Mouse (Mus musculus): ENCODE results near the gene Omp. TPM values are rescaled to one million over a fixed set of nuclear protein-coding genes. Genes with fewer than 3 reads are reported as not detected.

Omp gene
- polyA plus RNA-seq, 1 experiment from 2014 or later, result 0.89 TPM

GRCm38 (mm10) chr7:98149802-98150201, 4.5 kb upstream of the Omp start:
- Histone ChIP-seq H3K36me3 (peaks cover 83% of the 10 kb centered on the region), H3K27ac (0 out of 2 replicates have a peak overlapping the region, but pooled peaks have one; percentile 10), H3K4me3 (no peak overlapping the region), H3K27me3 (replicated peaks) (no peaks in the 10 kb centered on the region), H3K4me2 (no peak overlapping the region), H3K9ac (no peak overlapping the region), H3K9me3 (replicated peaks) (no peaks in the 10 kb centered on the region), H3K4me1 (peaks cover 64% of the 10 kb centered on the region)
- ATAC-seq, result 0 out of 2 replicates have a peak, but pooled peaks have one; percentile 4
- 50% methylated on average over 3 of the region's 3 CpGs for WGBS (ENCODE audit: insufficient replicate concordance)

- no peak overlapping the region for H3K9ac ChIP-seq
- H3K36me3 ChIP-seq, result peaks cover 85% of the 10 kb centered on the region
Observed at GRCm38 (mm10) chr7:98148721-98149407, 3.6 kb upstream of the Omp start.

GRCm38 (mm10) chr7:98147766-98148165, 2.5 kb upstream of the Omp start:
- Histone ChIP-seq H3K4me2 (no peak overlapping the region), H3K36me3 (peaks cover 90% of the 10 kb centered on the region), H3K27ac (no peak overlapping the region), H3K9ac (no peak overlapping the region), H3K9me3 (replicated peaks) (no peaks in the 10 kb centered on the region), H3K4me3 (no peak overlapping the region), H3K27me3 (replicated peaks) (no peaks in the 10 kb centered on the region), H3K4me1 (peaks cover 63% of the 10 kb centered on the region)
- no peak for ATAC-seq
- WGBS (ENCODE audit: insufficient replicate concordance), result 85% methylated on average over 8 of the region's 8 CpGs

More at GRCm38 (mm10) chr7:98148721-98149407, 3.6 kb upstream of the Omp start:
- no peak for ATAC-seq
- H3K27ac ChIP-seq, result no peak overlapping the region
- H3K4me2 ChIP-seq, result no peak overlapping the region
- no peaks in the 10 kb centered on the region for H3K27me3 ChIP-seq (replicated peaks)
- no peaks in the 10 kb centered on the region for H3K9me3 ChIP-seq (replicated peaks)
- H3K4me3 ChIP-seq, result no peak overlapping the region
- peaks cover 58% of the 10 kb centered on the region for H3K4me1 ChIP-seq
- 74% methylated on average over 10 of the region's 10 CpGs for WGBS (ENCODE audit: insufficient replicate concordance)

GRCm38 (mm10) chr7:98146447-98146845, 1.1 kb upstream of the Omp start:
- Histone ChIP-seq H3K36me3 (peaks cover 81% of the 10 kb centered on the region), H3K4me1 (peaks cover 65% of the 10 kb centered on the region), H3K4me3 (no peak overlapping the region), H3K9ac (no peak overlapping the region), H3K4me2 (no peak overlapping the region), H3K9me3 (replicated peaks) (no peaks in the 10 kb centered on the region), H3K27ac (no peak overlapping the region), H3K27me3 (replicated peaks) (no peaks in the 10 kb centered on the region)
- ATAC-seq, result no peak
- 78% methylated on average over 8 of the region's 8 CpGs for WGBS (ENCODE audit: insufficient replicate concordance)

- no peak for ATAC-seq
- H3K4me2 ChIP-seq, result no peak overlapping the region
- WGBS (ENCODE audit: insufficient replicate concordance), result 83% methylated on average over 12 of the region's 12 CpGs
Observed at GRCm38 (mm10) chr7:98145842-98146446, 642 bp upstream of the Omp start.

GRCm38 (mm10) chr7:98142648-98143047, 2.7 kb downstream of the Omp start:
- Histone ChIP-seq H3K4me2 (no peak overlapping the region), H3K27me3 (replicated peaks) (no peaks in the 10 kb centered on the region), H3K4me1 (peaks cover 70% of the 10 kb centered on the region), H3K36me3 (peaks cover 63% of the 10 kb centered on the region), H3K4me3 (no peak overlapping the region), H3K9ac (no peak overlapping the region), H3K27ac (no peak overlapping the region), H3K9me3 (replicated peaks) (no peaks in the 10 kb centered on the region)
- WGBS (ENCODE audit: insufficient replicate concordance), result 84% methylated on average over 3 of the region's 3 CpGs
- no peak for ATAC-seq

More at GRCm38 (mm10) chr7:98145842-98146446, 642 bp upstream of the Omp start:
- peaks cover 65% of the 10 kb centered on the region for H3K4me1 ChIP-seq
- H3K9me3 ChIP-seq (replicated peaks), result no peaks in the 10 kb centered on the region
- no peak overlapping the region for H3K9ac ChIP-seq
- no peak overlapping the region for H3K27ac ChIP-seq
- H3K27me3 ChIP-seq (replicated peaks), result no peaks in the 10 kb centered on the region
- H3K4me3 ChIP-seq, result no peak overlapping the region
- H3K36me3 ChIP-seq, result peaks cover 76% of the 10 kb centered on the region

- no peaks in the 10 kb centered on the region for H3K9me3 ChIP-seq (replicated peaks)
- H3K27ac ChIP-seq, result no peak overlapping the region
- H3K36me3 ChIP-seq, result peaks cover 62% of the 10 kb centered on the region
- WGBS (ENCODE audit: insufficient replicate concordance), result 79% methylated on average over 8 of the region's 8 CpGs
- no peak for ATAC-seq
- H3K4me1 ChIP-seq, result peaks cover 71% of the 10 kb centered on the region
- no peaks in the 10 kb centered on the region for H3K27me3 ChIP-seq (replicated peaks)
- no peak overlapping the region for H3K4me3 ChIP-seq
- H3K4me2 ChIP-seq, result no peak overlapping the region
- no peak overlapping the region for H3K9ac ChIP-seq
Observed at GRCm38 (mm10) chr7:98142247-98142646, 3.1 kb downstream of the Omp start.

- H3K4me1 ChIP-seq, result peaks cover 71% of the 10 kb centered on the region
- H3K4me2 ChIP-seq, result peak overlapping the region; percentile 10; the same call in 1 of the 2 replicates
- 72% methylated on average over 3 of the region's 3 CpGs for WGBS (ENCODE audit: insufficient replicate concordance)
Observed at GRCm38 (mm10) chr7:98141206-98141605, 4.1 kb downstream of the Omp start.

GRCm38 (mm10) chr7:98140597-98140996, 4.7 kb downstream of the Omp start:
- ATAC-seq, result peak; percentile 80
- H3K4me1 ChIP-seq, result peaks cover 66% of the 10 kb centered on the region

More at GRCm38 (mm10) chr7:98141206-98141605, 4.1 kb downstream of the Omp start:
- H3K9ac ChIP-seq, result no peak overlapping the region
- peak; percentile 33; the same call in 1 of the 2 replicates for ATAC-seq
- H3K4me3 ChIP-seq, result no peak overlapping the region
- H3K27me3 ChIP-seq (replicated peaks), result no peaks in the 10 kb centered on the region
- H3K27ac ChIP-seq, result no peak overlapping the region
- no peaks in the 10 kb centered on the region for H3K9me3 ChIP-seq (replicated peaks)
- H3K36me3 ChIP-seq, result peaks cover 54% of the 10 kb centered on the region

GRCm38 (mm10) chr7:98139216-98139615, 6.1 kb downstream of the Omp start:
- Histone ChIP-seq H3K4me1 (peaks cover 60% of the 10 kb centered on the region), H3K36me3 (peaks cover 50% of the 10 kb centered on the region), H3K27ac (no peak overlapping the region), H3K4me3 (no peak overlapping the region), H3K9me3 (replicated peaks) (no peaks in the 10 kb centered on the region), H3K9ac (no peak overlapping the region), H3K27me3 (replicated peaks) (no peaks in the 10 kb centered on the region), H3K4me2 (no peak overlapping the region)
- WGBS (ENCODE audit: insufficient replicate concordance), result 28% methylated on average over 9 of the region's 9 CpGs
- ATAC-seq, result no peak

More at GRCm38 (mm10) chr7:98140597-98140996, 4.7 kb downstream of the Omp start:
- peak overlapping the region; percentile 59 for H3K27ac ChIP-seq
- peak overlapping the region; percentile 10; the same call in 1 of the 2 replicates for H3K4me2 ChIP-seq
- H3K36me3 ChIP-seq, result peaks cover 54% of the 10 kb centered on the region
- no peak overlapping the region for H3K9ac ChIP-seq
- WGBS (ENCODE audit: insufficient replicate concordance), result 4% methylated on average over 2 of the region's 2 CpGs
- H3K4me3 ChIP-seq, result no peak overlapping the region
- H3K9me3 ChIP-seq (replicated peaks), result no peaks in the 10 kb centered on the region
- H3K27me3 ChIP-seq (replicated peaks), result no peaks in the 10 kb centered on the region

GRCm38 (mm10) chr7:98137995-98138394, 7.3 kb downstream of the Omp start:
- H3K36me3 ChIP-seq, result peaks cover 40% of the 10 kb centered on the region
- ATAC-seq, result no peak
- H3K9me3 ChIP-seq (replicated peaks), result no peaks in the 10 kb centered on the region
- H3K4me2 ChIP-seq, result no peak overlapping the region
- no peaks in the 10 kb centered on the region for H3K27me3 ChIP-seq (replicated peaks)
- peaks cover 55% of the 10 kb centered on the region for H3K4me1 ChIP-seq
- no peak overlapping the region for H3K9ac ChIP-seq
- no peak overlapping the region for H3K4me3 ChIP-seq
- no peak overlapping the region for H3K27ac ChIP-seq
- WGBS (ENCODE audit: insufficient replicate concordance), result 75% methylated on average over 2 of the region's 2 CpGs

GRCm38 (mm10) chr7:98137583-98137982, 7.7 kb downstream of the Omp start:
- peaks cover 43% of the 10 kb centered on the region for H3K36me3 ChIP-seq
- H3K4me3 ChIP-seq, result no peak overlapping the region
- 60% methylated on average over 3 of the region's 3 CpGs for WGBS (ENCODE audit: insufficient replicate concordance)
- H3K9ac ChIP-seq, result no peak overlapping the region
- H3K9me3 ChIP-seq (replicated peaks), result no peaks in the 10 kb centered on the region
- H3K27ac ChIP-seq, result no peak overlapping the region
- H3K27me3 ChIP-seq (replicated peaks), result no peaks in the 10 kb centered on the region
- no peak overlapping the region for H3K4me2 ChIP-seq
- ATAC-seq, result no peak
- peaks cover 51% of the 10 kb centered on the region for H3K4me1 ChIP-seq
